Mouse (Mus musculus) monocyte, adult 5-6 weeks (primary cell): ENCODE results near the gene Thap11. TPM values are rescaled to one million over a fixed set of nuclear protein-coding genes. Genes with fewer than 3 reads are reported as not detected.
"Not testable (repeated sequence)": the region's sequence is repeated elsewhere in the genome, so short reads cannot be mapped to it uniquely, and the experiment has no call there.

Experiments used
- ATAC-seq: fragments of 153-309, 156-312 bp; replicated peaks from 2 replicates; pipeline ENCODE4 v1.8.0; 2017; ENCODE audit warnings: mild to moderate bottlenecking; ENCODE audit not compliant: low TSS enrichment, insufficient number of reproducible peaks, severe bottlenecking, poor library complexity, low FRiP score
- total RNA-seq: library from RNA; stranded (forward); fragments of 200-1000, 200-491, 200-594 nt; gene quantifications from 3 replicates; pipeline ENCODE4 v1.2.3, GENCODE M21; 2017

The Thap11 gene
- total RNA-seq, result 12.3 to 21.2 TPM (median 20.9 TPM) in 3 replicates

DNA sequence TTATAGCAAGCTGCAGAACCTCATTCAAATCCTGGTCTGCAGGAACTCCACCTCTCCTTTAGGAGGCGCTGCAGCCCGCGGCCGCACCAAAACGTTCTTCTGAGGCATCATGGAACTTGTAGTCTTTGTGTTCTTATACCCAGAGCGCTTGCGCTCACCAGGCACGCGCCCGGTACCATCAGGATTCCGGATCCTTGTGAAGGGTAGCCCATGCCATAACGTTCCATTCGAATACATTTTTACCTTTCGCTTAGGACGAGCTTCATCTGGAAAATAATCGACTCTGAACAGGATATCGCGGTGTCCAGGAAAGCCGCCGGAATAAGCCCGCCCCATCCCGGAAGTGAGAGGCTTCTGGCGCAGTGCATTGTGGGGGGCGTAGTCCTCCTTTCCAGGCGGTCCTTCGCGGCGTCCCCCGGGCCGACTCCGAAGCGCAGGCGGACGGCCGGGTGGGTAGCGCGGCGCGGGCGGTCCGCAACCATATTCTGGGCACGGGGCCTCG, at the start of gene Thap11:
Gene Thap11, plus strand, starts transcription at position 418 of the 502 bp plus-strand sequence.
- peak; percentile 73 for ATAC-seq

DNA sequence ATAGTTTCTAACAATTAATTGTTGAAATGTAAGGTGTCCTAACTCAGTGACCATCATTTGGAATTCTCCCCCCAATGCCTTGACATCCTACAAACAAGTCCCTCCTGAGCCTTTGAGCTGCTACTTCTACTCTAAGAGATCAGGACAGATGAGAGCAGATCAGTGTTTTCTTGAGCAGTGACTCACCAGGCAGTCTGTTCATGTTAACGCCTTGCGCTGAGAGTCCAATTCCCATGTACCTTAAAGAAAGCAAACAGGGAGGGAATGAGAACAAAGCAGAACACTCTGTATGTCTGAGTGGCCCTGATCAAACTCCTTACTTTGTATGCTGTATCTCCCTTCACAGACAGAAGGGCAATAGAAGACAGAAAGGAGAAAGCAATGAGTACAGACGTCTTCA, 49.6 kb upstream of the Thap11 start:
- no peak for ATAC-seq

DNA sequence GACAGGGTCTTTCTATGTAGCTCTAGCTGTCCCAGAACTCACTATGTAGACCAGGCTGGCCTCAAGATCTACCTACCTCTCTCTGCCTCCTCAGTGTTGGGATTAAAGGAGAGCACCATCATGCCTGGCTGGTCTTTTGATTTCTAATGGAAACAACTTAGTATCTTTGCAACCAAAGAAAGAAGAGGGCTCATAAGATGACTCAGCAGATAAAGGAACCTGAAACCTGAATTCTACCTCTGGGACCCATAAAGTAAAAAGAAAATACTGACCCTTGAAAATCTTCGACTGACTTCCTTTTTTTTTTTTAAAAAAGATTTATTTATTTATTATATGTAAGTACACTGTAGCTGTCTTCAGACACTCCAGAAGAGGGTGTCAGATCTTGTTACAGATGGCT, 49.0 kb upstream of the Thap11 start:
- no peak for ATAC-seq

DNA sequence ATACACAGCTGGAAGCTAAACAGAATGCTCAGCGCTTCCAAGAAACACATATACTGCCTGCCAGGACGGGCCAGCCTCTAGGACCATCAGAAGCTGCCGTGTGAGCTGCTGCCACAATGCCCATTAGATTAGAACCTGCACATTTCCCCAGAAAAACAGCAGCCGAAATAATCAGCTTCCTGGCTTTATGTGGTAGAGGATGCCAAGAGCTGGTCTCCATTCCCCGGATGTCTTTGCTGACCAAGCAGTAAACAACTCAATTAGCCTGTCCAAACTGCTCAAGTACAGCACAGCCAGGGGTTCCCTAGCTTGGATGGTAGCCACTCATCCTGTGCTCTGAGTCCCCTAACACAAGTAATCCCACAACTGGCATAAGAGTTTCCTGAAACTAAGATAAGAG, 47.2 kb upstream of the Thap11 start:
- ATAC-seq, result no peak

DNA sequence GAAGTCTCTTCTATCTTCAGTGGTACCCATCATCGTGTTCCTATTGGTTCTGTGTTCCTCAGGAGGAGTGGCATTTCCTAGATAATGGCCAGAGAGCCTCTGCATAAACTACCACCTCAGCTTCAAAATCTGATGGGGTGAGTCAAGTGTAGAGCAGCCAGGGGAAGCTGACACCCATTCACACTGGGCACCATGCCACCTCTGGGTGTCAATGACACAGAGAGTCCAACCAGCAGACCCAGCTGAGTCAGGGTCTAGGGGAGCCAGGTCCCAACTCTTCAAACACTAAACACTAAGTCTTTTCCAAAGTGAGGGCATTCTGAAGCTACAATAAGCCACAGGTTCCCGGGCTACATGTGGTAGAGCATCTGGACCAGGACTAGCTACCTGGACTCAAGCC, 46.5 kb upstream of the Thap11 start:
- ATAC-seq, result no peak

DNA sequence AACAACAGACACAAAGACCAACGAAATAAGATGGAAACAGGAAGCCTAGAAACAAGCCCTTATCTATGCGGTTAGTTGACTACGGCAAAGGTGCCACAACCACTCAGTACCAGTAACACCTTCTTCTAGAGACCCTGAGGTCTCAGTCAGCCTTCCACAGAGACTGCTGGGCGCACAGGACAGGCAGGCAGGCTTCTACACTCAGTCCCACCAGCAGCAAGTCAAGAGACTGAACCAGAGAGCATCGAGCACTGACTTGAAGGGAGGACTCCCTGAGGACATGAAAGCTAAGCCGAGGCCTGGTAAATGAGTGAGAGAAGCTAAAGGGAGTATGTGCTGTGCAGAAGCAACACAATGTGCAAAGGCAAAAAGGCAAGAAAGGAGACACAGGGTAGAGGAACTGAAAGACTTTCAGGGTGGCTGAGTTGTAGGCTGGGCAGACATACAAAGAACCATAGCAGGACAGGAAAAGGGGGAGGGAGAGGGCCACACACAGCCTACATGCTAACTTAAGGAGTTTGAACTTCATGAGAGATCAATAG, 44.6 kb upstream of the Thap11 start:
- ATAC-seq, result peak; percentile 45; the same call in 1 of the 2 replicates

DNA sequence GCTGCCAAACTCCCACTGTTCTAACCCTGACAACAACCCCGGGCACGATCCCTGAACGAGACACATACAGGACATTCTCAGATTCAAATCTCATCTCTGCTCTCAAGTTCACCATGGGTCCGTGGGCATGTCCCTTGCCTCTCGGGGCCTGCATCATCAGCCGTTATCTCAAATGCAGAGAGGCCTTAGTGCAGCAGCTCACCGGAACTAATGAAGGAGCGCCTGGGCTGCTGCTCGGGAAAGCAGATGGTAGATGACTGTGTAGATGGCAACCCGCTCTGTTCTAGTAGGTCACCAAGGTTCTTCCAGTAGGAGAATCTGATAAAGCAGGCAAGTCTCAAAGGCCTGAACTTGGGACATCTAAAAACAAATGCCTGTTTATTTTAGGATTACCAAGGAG, 43.9 kb upstream of the Thap11 start:
- no peak for ATAC-seq

DNA sequence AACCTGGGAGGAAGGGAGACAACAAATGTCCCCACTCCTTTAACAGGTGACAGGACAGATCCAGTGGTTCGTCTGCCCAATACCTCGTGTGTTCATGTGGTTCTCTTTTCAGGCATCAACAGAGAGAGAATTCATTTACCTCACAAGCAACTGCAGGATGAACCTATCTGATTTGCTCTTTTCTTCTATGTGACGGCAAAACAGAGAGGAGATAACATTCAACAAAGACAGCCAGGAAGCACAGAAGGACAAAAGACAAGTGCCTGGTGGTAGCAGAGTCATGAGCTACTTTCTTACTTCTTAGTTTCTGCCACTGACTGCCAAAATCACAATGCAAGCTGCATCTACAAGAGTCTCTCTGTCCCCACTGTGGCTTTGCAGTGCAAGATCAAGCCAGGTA, 43.4 kb upstream of the Thap11 start:
- ATAC-seq, result no peak

DNA sequence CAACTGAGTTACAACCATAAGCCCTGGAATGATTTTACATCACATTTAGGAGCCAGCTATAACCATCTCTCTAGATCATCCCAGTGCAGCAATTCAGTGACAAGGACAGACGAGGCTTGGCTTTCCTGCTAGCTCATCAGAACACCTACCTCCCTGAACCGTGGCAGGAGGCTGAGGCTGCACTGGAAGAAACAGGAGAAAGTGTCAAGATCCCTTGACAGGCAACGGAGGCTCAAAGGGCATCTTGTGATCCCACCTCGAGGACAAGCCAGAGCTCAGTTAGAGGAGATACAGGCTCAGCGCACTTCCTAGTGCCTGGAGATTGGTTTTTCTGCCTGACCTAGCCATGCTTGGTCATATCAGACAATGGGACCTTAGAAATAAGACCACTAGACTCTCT, 42.4 kb upstream of the Thap11 start:
- no peak for ATAC-seq

DNA sequence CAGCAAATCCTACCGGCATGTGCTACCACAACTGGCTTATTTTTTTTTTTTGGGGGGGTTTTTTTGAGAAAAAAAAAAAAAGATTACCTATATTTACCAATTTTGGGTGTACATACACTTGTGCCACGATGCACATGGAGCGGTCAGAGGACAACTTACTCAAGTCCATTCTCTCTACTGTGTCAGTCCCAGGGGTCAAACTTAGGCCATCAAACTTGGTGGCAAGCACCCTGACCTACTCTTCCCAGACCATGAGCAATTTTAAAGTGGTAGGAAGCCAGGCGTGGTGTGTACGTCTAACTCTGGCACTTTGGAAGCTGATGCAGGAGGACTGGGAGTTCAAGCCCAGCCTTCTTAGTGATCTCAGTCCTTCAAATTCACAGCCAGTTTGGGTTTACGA, 41.7 kb upstream of the Thap11 start:
- ATAC-seq, result no peak

DNA sequence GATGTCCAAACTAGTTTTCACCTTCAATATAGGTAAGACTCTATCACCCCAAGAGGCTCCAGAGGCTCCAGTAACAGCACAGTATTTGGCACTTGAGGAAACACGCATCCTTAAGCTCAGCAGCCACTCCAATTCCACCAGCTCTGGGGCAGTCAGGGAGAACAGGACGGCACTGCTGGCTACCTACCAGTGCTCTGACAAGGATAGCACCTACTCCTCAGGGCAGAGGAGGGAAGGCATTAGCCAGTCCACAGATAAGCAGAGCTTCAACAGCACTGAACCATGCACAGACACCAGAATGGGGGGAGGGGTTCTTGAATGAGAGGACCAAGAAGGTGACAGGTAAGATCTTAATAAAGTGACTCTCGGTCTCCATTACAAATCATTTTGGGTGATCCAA, 35.3 kb upstream of the Thap11 start:
- ATAC-seq, result no peak

DNA sequence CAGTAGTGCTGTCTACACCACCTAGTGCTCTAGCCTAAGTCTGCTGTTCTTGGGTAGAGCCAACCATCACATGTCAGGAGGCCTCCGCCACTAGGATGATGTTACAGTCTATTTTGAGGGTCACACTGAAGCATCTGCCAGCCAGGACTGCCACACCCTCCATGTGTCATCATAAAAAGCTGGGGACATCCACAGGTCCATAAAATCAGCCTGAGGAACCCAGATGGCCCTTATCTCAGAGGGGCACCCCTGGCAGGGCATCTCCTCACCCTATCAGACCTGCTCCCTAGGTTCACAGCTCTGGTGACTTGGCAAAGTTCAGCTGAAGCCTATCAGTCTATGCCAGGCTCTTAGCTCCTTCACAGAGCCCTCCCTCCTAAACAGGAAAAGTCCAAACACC, 34.0 kb upstream of the Thap11 start:
- no peak for ATAC-seq

DNA sequence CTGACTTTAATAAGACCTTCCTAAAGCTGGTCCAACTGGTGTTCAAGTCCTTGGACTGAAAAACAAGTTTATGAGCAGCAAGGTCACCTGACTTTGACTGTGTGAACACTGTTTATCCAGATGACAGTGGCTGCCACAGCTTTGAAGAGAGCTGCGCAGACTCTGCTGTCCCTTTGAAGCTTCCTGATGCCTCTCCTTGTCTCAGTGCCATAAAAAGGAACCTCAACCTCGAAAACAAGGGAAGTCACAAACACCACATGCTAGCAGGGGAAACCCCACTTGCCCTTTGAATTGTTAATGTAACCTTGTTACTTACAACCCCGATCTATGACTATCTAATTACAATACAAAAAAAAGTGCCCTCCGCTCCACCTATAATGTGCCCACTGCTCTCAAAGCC, 29.4 kb upstream of the Thap11 start:
- ATAC-seq, result peak; percentile 41

DNA sequence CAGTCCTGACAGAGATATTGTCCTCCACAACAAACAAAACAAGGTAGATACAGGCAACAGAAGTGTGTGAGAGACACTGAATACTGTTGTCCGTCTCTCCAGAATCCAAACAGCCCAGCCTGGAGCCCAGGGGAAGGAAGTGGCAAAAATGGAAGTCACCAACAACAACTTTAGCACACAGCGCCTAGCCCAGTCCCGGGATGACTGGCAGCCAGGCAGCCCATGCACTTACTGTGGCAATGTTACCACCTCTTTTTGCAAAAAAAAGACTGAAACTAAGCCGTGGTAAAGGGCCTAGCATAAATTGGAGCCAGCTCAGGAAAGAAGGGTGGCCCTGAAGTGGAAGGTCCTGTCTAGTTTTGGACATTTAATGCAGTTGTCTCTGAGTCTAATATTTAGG, 28.6 kb upstream of the Thap11 start:
- no peak for ATAC-seq

DNA sequence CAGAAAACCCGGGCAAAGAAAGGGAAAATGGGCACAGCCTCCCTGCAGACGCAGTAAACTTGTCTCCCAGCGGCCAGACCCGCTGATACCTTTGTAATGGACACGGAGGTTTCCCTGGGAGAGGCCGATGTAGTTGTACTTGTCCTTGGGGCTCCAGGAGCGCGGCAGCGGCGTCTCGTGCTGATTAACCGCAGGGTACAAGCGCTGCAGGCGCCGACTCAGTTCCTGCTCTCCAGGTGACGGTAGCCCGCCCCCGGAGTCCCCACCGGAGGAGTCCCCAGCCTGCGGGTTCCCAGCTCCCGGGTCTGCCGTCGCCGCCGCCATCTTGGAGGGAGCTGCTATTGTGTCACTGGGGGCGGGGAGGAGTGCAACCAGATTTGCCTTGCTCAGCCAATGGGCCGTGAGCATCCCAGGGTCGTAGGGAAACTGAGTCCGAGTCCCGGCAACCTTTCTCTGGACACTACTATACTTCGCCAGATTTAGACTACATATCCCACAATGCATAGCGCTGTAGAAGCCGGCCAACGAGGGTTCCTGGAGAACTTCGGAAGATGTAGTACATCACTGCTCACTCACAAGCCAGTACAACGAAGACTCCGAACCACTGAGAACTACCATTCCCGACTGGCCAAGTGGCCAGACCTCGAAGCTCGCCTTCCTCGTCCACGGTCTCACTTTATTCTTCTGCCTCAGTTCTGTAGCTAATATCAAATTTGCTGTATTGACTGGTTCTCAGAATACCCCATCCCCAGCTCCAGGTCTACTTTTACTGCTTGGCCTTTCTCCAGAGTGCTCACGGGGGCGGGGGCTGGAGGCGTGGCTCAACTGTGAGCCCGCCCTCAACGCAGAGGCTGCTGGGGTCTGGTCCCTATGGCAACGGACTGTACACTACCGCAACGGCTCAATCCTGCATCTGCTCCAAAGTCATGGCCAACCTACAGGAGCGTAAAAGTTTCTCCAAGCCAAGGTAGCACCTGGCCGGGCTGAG, 27.8 kb upstream of the Thap11 start, which contains the start of the genes Ranbp10 and Tsnaxip1:
Gene Ranbp10, minus strand, starts transcription at position 490 of the 988 bp plus-strand sequence.
Gene Tsnaxip1, plus strand, starts transcription at position 871 of the 988 bp plus-strand sequence.
- peak; percentile 96 for ATAC-seq

DNA sequence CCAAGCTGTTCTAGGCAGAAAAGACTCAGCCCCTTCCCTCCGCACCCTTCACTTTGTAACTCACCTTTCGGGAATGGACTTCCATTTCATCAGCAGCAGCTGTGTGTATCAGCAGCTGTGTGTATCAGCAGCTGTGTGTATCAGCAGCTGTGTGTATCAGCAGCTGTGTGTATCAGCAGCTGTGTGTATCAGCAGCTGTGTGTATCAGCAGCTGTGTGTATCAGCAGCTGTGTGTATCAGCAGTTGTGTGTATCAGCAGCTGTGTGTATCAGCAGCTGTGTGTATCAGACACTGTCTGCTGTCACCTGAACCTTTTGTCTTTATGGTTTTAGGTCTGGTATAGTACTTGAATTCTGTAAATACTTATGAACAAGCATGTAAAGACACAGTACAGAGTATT, 21.2 kb upstream of the Thap11 start:
- ATAC-seq, result not testable (repeated sequence)

DNA sequence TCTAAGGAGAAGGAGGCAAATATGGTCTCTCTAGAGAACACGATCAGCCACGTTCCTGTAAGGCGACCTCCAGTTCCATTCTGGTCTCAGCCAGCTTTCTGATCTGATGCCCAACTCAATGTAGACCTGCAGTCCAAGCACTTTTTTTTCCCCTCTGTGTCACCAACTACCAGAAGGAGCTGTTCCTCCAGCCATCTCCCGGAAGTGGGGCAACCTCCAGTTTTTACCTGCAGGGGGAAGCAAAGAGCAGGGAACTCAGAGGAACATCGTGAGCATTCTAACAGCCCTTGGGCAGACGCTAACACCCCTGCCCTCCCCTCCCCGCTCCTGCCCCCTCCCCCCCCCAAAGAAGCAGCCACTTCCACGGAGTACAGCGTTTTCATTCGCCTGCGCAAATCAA, 19.6 kb upstream of the Thap11 start:
- ATAC-seq, result peak; percentile 94

DNA sequence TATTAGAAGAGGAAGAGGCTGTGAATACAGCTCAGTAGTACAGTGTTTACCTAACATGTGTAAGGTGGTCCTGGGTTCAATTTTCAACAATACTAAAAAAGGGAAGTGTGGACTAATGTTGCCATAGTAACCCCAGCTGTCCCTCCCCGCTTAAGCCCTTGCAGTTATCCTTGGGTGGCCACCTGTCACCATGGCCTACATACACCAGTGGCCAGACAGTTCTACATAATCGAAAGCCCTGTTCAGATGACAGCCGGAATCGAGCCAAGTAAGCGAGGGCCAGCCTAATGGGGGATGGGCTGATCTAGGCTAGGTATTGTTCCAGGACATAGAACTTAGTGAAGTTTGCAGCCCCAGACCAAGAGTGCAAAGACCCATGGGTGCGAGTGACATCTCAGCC, 17.9 kb upstream of the Thap11 start:
- ATAC-seq, result no peak

DNA sequence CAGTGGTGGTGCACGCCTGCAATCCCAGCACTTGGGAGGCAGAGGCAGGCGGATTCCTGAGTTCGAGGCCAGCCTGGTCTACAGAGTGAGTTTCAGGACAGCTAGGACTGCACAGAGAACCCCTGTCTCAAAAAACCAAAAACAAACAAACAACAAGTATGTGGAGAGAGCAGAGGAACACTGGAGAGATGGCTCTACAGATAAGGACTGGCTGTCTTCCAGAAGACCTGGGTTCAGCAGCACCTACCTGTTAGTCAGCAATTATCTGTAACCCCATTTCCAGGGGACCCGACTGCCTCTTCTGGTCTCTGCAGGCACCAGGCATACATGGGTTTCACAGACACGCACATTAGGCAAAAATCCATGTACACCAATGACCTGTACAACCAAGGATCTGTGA, 15.7 kb upstream of the Thap11 start:
- no peak for ATAC-seq

DNA sequence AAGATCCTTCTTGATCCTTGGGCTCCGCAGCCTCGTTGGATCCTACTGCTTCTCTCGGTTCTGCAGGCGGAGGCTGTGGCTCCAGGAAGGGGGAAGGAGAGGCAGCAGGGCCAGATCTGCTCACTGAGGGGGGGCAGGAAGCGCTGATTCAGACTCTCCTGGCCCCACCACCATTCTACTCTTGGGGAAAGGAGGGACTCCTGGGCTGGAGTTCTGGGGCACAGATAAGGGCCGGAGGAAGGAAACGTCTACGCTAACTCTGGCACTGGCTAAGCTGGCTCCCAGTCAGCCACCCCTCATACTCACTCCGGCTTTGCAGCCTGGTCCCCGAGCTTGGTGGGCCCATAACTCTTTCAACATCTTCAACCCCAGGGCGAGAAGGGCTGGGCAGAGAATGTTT, 8.3 kb upstream of the Thap11 start:
- no peak for ATAC-seq
